Mouse (Mus musculus) adrenal gland, postnatal 14 days (tissue): ENCODE results near the gene Hils1. TPM values are rescaled to one million over a fixed set of nuclear protein-coding genes. Genes with fewer than 3 reads are reported as not detected.

ENCODE experiments used
- DNase-seq: peaks from one replicate; pipeline ENCODE4 v3.0.0; 2021; ENCODE audit warnings: mixed read lengths
- total RNA-seq: library from RNA; stranded (reverse); gene quantifications from 2 replicates; pipeline ENCODE4 v1.2.3, GENCODE M21; 2021

The Hils1 gene
- total RNA-seq, 1 experiment from 2014 or later, result not detected

DNA sequence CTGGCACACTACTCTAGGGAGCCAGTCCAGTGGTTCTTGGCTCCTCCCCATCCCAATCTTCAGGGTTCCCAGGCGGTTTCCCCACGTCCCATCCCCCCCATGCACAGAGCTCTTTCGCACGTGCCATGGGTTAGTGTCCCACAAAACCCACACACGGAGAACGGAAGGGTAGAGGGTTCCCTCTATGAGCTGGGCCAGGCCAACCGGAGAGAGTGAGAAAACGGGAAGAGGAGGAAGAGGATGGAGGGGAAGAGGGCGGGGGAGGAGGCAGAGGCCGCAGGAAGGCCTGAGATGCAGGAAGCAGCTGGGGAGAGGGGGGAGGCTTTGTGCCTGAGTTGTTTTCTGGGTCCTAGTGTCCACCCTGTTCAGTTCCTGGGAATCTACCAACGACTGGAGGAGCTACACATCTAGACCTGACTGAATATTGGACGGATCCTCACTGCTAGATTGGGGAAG, 22.2 kb downstream of the Hils1 start:
- DNase-seq, result peak; percentile 86

DNA sequence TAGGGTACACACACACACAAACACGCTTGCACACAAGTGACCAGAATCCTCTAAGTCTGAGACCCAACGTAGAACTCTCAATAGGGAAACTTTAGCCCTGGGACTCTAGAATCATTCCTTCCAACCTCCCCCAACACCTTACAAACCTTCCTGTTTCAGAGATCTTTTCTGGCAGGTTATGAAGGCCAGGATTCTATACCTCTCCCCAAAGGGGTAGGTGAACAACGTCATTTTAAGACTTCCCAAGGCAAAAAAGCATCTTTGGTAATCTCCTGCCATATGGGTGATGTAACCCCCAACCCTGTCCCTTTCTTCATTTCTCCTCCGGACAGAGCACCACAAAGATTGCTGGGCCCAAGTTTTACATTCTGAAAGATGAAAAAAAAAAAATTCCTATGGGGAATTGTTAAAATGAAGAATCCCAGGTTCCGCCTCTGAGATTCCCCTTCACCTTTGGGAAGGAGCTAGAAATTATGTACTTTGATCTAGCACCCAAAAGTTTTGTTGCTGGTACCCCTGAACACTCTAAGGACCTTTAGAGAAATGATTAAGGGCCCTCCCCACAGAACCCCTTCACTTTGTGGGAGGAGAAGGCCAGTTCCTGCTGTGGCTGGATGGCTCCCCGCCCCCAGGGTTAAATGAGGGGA, 22.8 kb downstream of the Hils1 start:
- no peak for DNase-seq

DNA sequence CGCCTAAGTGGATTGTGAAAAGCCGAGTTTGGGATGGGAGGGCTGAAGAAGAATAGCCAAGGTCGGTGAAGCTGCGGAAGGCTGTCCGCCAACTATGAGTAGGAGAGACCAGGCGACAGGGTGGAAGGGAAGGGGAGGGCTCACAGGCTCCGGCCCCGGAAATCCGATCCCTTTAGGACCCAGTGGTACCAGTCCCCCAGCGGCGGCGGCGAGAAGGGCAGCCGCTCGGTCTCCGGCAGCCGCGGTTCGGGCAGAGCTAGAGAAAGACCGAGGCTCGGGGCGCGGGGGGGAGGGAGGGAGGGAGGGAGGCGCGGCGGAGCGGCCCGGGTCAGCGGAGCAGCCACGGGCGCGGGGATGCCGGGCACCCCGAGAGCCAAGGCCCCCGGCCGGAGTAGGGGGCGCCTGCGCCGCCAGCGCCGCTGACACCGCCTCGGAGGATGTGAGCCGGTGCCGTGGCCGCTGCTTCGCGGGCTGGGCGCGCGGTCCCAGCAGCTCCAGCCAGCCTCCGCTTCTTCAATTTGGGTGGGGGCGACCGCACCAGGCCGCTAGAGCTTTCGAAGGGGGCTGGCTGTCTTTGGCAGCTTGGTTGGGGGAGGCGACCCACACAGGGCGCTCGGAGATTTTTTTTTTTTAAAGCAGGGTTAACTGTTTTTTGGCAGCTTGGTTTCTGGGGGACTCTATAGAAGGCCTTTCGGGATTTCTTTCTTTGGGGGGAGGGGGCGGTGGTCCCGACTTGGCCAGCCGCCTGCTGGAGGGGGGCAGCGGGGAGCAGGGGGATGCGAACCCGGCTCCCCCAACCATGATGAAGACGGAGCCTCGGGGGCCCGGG, 23.6 kb downstream of the Hils1 start, which contains the start of gene Ppp1r9b:
Gene Ppp1r9b, plus strand, starts transcription at position 287 of the 829 bp plus-strand sequence.
- DNase-seq, result peak; percentile 97

DNA sequence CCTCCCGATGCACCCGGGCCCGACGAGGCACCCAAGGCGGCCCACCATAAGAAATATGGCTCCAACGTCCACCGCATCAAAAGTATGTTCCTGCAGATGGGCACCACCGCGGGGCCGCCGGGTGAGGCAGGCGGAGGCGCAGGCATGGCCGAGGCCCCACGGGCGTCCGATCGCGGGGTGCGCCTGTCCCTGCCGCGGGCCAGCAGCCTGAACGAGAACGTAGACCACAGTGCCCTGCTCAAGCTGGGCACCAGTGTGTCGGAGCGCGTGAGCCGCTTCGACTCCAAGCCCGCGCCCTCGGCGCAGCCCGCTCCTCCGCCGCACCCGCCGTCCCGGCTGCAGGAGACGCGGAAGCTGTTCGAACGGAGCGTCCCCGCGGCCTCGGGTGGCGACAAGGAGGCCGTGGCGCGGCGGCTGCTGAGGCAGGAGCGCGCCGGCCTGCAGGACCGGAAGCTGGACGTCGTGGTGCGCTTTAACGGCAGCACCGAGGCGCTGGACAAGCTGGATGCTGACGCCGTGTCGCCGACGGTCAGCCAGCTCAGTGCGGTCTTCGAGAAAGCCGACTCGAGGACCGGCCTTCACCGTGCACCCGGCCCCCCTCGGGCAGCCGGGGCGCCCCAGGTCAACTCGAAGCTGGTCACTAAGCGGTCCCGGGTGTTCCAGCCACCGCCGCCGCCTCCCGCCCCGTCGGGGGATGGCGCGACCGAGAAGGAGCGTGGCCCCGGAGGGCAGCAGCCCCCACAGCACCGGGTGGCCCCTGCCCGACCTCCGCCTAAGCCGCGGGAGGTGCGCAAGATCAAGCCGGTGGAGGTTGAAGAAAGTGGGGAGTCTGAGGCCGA, 24.5 kb downstream of the Hils1 start:
- peak; percentile 73 for DNase-seq

DNA sequence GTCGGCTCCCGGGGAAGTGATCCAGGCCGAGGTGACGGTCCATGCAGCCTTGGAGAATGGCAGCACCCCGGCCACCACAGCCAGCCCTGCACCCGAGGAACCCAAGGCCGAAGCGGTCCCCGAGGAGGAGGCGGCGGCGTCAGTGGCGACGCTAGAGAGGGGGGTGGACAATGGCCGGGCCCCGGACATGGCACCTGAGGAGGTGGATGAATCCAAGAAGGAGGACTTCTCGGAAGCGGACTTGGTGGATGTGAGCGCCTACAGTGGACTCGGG, 25.0 kb downstream of the Hils1 start:
- peak; percentile 68 for DNase-seq

DNA sequence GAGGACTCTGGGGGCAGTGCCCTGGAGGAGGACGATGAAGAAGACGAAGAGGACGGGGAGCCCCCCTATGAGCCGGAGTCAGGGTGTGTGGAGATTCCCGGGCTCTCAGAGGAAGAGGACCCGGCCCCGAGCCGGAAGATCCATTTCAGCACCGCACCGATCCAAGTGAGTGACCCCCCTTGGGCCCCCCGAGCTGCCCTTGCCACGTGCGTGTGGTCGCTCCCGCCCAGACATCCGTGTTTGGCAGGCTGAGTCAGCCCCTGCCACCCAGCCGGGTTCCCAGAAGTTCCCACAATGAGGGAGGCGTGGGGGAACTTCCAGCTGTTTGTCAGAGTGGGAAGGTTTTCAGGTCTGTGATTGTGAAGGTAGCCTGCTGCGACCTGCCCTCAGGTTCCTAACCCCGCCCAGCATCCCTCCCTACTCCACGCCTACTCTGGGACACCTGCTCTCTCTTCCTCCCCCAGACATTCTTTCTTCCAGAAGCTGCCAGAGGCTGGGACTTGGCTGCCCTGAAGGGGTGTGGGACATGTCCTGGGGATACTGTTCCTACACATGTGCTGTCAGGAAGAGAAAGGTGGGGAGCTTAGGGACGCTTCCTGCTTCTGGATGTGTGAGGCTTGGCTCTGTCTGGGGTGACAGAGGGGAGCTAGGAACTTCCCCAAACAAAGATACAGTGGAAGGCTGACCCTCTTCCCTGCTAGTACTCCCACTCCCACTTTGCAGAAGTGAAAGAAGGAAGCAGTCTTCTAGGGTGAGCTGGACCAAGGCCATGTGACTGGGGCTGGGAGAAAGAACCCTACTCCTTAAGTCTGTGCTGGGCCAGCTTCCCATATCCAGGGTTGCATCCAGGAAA, 25.6 kb downstream of the Hils1 start:
- DNase-seq, result peak; percentile 73

DNA sequence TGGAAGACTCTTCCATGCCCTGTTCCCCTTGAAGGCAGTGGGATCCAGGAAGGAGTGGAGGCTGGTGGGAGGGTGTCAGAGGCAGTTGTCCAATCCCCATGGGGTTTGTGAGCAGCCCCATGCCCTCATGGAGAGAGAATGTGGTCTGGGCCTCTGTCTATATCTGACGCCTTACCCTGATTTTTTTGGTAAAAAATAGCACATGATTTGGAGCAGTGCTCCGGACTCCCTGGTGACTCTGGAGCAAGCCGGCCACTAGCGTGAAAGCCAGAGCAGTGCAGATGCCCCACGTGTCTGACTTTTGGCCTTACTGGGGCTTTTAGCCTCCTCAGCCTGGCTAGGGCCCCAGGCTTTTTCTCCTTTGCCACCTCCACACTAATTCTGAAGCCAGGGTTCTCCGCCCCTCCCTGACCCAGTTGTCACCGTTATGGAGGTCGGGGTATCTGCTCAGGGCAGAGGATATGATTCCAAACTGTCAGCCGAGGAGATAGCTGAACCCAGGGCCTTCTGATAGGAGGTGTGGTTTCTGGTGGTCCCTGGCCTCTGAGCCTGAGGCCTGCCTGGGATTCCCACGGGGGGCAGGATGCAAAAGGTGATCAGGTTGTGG, 26.9 kb downstream of the Hils1 start:
- DNase-seq, result peak; percentile 68

DNA sequence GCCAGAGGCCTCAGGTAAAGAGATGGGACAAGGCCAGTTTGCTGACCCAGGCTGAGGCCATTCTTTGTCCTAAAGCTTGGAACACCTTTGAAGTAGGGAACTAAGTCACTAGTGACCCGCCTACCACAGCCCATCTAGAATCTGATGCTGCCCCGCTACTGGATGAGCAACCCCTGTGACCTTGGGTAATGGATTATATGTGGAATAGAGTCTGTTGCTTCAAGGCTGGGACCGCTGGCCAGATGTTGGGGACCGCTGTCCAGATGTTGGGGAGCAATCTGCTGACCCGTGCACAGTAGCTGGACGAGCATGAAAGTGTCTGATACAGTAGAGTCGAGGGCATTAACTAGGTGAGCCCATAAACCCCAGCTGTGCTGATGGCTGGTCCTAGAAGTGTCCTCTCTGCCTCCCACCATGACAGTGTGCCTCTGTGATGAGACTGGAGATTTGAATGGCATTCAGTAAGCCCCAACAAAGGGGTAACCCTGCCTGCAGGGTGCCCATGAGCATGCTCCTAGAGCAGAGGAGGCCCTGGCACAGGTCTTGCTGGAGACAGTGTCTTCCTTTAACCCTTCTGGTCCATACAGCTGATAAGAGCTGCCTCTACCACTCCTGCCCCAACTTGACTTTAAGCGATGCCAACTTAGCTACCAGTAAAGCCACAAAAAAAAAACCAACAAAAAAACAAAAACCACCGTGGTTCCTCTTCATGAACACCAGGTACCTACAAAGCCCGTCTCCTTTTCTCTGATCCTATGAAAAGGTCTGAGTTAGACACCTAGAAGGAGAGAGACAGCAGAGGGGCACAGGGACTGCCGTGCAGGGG, 27.8 kb downstream of the Hils1 start:
- DNase-seq, result no peak

DNA sequence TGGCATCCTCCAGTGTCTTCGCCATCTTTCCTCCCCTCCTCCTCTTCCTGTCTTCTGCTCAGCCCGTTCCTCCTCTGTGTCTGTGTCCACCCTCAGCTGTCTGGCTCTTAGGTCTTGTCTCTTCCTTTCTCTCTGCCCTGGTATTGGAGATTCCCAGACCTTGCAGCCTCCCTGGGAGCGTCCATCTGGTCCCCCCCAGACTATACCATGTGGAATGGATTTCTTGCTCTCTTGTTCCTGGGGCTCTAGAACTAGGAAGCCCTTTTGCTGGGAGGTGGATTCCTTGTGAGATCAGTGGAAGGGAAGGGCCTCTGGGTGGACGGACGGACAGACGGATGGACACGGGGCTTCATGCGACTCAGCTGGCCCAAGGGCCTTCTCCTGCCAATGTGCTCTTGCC, 28.7 kb downstream of the Hils1 start:
- DNase-seq, result no peak

DNA sequence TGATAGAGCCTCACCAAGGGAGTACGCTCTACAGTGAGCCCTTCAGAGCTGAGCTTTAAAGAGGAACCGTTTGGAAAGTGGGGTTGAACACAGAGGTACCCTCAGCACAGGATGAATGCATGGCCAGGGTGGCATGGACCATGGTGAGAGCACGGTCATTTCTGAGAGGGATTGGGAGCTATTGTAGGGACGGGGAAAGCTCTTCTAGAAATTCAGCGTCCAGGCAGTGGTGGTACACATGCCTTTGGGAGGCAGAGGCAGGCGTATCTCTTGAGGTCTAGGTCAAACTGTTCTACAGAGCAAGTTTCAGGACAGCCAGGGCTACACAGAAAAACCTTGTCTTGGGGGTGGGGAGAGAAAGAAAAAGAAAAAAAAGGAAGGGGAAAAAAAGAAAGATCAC, 29.6 kb downstream of the Hils1 start:
- DNase-seq, result no peak

DNA sequence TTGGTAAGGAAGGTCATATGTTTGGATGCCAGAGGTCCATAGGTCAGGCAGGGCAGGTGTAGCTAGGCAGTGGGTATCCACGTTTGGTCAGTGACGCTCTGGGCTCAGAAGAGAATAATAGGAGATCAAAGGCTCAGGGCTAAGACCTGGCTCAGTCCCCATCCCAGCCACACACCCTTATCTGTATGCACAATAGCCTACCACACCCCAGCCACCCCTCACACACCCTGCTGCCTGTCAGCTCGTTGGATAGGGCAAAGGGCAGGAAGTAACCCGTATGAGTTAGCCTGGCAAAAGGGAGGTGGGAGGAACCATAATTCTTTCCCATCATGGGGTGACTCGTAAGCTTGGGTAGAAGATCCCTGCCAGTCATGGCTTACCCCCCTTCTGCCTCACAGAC, 30.2 kb downstream of the Hils1 start:
- no peak for DNase-seq

DNA sequence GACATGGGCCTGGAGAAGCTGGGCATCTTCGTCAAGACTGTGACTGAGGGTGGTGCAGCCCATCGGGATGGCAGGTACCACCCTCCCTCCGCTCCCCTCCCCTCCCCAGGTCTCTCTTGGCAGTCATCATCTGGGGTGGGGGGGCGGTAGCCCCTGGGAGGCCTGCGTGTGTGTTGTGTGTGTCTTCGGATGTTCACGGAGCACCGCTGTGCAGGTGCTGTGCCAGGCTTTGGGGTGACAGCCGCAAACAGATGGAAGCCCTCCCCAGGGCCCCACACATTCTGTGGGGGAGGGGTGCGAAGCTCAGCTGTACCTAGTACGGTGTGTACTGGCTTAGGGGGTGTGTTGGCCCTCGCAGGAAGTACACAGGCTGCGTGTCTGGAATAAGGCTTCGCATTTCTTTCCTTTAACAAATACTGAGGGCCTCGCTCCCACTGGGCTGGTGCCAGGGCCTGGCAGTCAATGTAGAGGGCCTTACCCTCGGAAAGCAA, 30.7 kb downstream of the Hils1 start:
- no peak for DNase-seq

DNA sequence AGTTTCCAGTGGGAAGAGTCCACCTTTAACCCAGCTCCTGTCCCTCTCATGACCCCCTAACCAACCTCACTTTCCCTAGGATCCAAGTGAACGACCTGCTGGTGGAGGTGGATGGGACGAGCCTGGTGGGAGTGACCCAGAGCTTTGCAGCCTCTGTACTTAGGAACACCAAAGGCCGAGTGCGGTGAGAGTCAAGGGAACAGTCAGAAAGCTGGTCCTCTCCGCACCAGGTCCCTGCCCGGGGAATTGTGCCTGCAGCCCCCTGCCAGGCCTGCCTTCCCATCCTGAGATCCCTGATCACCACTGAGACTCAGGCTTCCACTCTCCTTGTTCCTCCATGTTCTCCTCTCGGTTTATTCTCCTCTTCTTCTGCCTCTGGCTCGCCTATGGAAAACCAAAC, 32.7 kb downstream of the Hils1 start:
- DNase-seq, result no peak

DNA sequence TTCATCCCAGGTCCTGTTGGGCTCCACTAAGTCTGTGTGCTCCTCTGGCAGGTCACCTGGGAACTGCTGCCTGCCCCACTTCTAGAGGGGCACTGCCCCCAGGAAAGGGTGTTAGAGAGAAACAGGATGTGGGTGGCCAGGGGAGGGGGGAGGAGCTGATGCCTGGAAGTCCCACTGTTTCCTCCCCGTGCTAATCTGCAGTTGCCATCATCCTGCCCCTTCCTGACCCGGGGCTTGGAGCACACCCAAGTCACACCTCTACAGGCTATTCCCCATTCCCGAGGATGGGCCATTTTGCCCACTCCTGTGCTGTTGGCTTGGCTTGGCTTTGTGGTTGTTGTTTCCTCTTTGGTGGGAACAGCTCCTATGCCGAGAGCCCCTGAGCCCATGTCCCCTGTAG, 33.2 kb downstream of the Hils1 start:
- DNase-seq, result peak; percentile 76

DNA sequence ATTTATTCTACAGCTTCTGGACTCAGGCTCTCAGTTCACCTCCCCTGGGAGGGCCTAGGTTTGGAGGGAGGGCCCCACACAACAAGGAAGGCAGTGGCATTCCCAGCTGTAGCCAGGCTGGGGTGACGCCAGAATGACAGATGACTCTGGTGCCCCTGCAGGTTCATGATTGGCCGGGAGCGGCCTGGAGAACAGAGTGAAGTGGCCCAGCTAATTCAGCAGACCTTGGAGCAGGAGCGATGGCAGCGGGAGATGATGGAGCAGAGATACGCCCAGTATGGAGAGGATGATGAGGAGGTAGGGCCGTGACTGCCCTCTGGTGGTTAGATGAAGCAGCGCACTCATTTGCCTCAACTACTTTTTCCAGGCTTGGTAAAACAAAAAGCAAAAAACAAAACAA, 33.7 kb downstream of the Hils1 start:
- peak; percentile 87 for DNase-seq

DNA sequence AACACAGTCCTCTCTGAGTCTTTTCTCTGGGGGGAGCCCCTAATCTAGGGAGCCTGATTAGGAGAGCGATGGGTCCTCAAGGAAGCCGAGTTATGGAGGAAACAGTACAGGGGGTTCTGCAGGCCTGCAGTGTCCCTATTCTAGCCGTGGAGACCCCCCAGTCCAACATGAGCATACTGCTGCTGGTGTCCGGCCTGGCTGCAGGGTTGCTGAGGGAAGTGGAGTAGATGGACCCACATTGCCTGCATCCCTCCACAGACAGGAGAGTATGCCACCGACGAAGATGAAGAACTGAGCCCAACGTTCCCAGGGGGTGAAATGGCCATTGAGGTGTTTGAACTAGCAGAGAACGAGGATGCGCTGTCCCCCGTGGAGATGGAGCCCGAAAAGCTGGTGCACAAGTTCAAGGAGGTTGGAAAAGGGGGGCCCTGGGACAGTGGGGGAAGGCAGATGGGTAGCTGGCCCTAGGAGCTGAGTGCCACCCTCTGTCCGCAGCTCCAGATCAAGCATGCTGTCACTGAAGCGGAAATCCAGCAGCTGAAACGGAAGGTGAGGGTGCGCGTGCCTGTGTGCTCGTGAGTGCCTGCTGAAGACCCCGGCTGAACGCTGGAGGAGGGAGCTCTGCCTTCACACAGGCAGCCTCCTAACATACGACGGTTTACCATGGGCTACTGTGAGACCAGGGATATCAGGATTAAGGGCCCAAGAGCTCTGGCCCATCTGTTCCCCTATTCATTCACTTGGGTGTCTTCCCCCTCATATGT, 34.4 kb downstream of the Hils1 start:
- DNase-seq, result no peak

DNA sequence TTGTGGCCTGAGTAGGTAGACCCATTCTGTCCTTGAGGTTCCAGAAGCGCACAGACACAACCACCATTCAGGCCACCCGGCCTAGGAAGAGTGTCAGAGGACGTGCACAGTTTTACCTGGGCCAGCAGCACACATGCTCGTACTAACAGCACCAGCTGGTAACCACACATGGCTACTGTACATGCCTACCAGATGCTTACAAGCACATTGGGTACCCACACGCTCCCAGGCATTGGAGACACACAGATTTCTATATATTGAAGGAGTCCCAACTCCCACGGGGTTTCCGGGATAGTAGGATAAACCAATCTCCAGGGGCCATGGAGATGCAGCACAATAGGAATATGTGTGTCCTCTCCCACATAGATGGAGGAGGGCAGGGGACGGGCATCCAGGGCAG, 35.3 kb downstream of the Hils1 start:
- no peak for DNase-seq

DNA sequence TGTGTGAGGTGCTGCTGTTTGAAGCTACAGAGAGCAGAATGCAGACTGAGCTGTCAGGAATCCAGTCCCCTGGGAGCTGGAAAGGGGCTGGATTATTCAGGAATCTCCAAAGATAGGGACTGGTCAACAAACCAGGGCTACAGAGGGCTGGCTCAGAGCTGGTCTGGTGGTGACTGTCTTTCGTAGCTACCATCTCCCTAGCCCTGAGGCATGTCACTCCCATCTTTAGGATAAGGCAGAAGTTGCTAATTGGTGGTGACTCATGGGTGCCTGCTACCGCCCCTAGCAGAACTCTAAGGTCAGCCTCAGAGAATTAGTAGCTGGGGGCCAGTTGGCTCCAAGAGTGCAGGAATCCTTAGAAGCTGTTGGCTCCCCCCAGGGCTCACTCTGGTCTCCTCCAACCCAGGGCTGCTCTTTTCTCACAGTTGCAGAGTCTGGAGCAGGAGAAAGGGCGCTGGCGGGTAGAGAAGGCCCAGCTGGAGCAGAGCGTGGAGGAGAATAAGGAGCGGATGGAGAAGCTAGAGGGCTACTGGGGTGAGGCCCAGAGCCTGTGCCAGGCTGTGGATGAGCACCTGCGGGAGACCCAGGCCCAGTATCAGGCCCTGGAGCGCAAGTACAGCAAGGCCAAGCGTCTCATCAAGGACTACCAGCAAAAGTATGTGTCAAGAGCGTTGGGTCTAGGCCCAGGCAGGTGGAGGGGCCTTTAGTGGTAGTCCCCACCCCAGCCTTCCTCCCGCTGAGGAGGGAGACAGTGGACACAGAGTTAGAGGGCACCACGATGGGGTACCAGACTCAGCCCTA, 36.9 kb downstream of the Hils1 start:
- no peak for DNase-seq

DNA sequence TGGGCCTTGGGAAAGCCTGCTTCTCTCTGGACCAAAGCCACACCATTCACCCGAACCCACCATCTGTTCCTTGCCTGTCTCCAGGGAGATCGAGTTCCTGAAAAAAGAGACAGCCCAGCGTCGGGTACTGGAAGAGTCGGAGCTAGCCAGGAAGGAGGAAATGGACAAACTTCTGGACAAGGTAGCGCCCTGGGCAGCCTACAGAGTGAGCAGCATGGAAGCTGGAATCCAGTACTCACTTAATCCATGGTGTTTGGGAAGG, 37.5 kb downstream of the Hils1 start:
- no peak for DNase-seq
